Mouse (Mus musculus): Measurements from ENCODE around the gene Grm2. TPM values are rescaled to one million over a fixed set of nuclear protein-coding genes. Genes with fewer than 3 reads are reported as not detected.
"Not testable (repeated sequence)": the region's sequence is repeated elsewhere in the genome, so short reads cannot be mapped to it uniquely, and the experiment has no call there.

Grm2 gene
- polyA plus RNA-seq, 1 experiment from 2014 or later: 3.3 TPM

DNA sequence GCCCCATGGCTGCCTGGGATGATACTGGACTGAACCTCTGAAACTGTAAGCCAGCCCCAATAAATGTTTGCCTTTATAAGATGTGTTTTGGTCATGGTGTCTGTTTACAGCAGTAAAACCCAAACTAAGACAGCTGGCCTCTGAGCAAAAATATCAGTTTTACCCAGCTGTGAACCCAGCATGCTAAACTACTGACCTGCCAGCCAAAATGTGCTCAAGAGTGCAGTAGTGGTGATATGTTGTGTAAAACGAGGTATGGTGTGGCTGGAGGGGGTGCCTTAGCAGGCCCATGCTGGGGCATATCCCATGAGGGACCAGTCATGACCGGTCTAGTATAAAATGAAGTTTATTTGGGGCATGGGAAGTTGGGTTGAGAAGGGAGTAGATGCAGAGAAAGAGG lies 41.9 kb downstream of the Grm2 start:
- no peak overlapping the region for H3K27ac ChIP-seq (ENCODE audit: low read depth, low read length)
- no peak overlapping the region for H3K4me3 ChIP-seq (ENCODE audit: low read depth, low read length)
- no peaks in the 10 kb centered on the region for H3K9me3 ChIP-seq (ENCODE audit: control insufficient read depth, low read length)
- no peak for ATAC-seq (replicated peaks; ENCODE audit: low FRiP score)
- H3K9ac ChIP-seq (ENCODE audit: low read length): no peak overlapping the region
- H3K27me3 ChIP-seq (ENCODE audit: control insufficient read depth, insufficient read depth, low read length): no peaks in the 10 kb centered on the region
- H3K36me3 ChIP-seq (ENCODE audit: control insufficient read depth, insufficient read depth, low read length): no peaks in the 10 kb centered on the region
- DNase-seq (ENCODE audit: low spot score): no peak
- 71% methylated on average over 2 of the region's 2 CpGs for WGBS
- H3K4me1 ChIP-seq (replicated peaks; ENCODE audit: control insufficient read depth, insufficient read depth, low read length): no peaks in the 10 kb centered on the region
- H3K4me2 ChIP-seq (ENCODE audit: low read depth, low read length, severe bottlenecking): no peak overlapping the region

DNA sequence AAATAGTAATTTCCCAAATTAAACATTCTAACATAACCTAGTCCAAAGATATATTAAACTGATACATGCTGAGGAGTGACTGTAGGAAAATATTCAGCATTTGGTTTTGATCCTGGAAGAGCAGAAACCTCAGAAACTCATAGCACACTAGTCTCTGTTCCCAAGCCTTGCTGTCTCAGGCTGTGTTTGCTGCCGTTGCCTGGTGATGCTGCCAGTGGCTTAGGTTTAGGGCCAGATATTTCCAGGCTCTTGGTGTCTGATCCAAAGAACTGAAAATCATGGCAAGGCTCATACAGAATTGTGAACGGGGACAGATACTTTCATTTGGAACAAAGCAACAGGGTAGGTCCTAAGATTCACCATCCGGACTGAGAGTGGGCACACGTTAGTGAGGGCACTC lies 45.2 kb downstream of the Grm2 start:
- ATAC-seq (replicated peaks; ENCODE audit: low FRiP score) (no peak), DNase-seq (ENCODE audit: low spot score) (no peak)
- Histone ChIP-seq H3K4me3 (ENCODE audit: low read depth, low read length) (no peak overlapping the region), H3K4me2 (ENCODE audit: low read depth, low read length, severe bottlenecking) (no peak overlapping the region), H3K27ac (ENCODE audit: low read depth, low read length) (no peak overlapping the region), H3K9ac (ENCODE audit: low read length) (no peak overlapping the region), H3K36me3 (ENCODE audit: control insufficient read depth, insufficient read depth, low read length) (no peaks in the 10 kb centered on the region), H3K27me3 (ENCODE audit: control insufficient read depth, insufficient read depth, low read length) (no peaks in the 10 kb centered on the region), H3K4me1 (replicated peaks; ENCODE audit: control insufficient read depth, insufficient read depth, low read length) (no peaks in the 10 kb centered on the region), H3K9me3 (ENCODE audit: control insufficient read depth, low read length) (no peaks in the 10 kb centered on the region)
- 85% methylated on average over 4 of the region's 4 CpGs for WGBS

DNA sequence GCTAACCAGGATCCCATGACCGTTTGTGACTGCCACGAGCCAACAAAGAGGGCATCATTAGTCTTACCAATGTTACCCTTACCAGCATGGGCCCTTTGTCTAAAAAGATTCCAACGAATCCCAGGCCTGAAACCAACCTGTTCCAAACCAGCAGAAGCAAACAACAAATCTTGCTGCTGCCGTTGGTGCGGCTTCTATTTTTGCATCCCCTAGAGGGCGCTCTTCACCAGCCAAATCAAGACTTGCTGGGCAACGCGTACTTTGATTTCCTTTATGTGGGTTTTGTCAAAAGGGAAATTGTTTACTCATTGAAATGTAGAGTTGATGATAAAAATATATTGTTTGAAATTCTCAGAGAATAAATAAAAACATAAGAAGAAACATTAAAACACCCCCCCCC lies 55.3 kb downstream of the Grm2 start:
- H3K27me3 ChIP-seq (ENCODE audit: control insufficient read depth, insufficient read depth, low read length): no peaks in the 10 kb centered on the region
- no peaks in the 10 kb centered on the region for H3K4me1 ChIP-seq (replicated peaks; ENCODE audit: control insufficient read depth, insufficient read depth, low read length)
- no peaks in the 10 kb centered on the region for H3K36me3 ChIP-seq (ENCODE audit: control insufficient read depth, insufficient read depth, low read length)
- ATAC-seq (replicated peaks; ENCODE audit: low FRiP score): no peak
- H3K9me3 ChIP-seq (ENCODE audit: control insufficient read depth, low read length): no peaks in the 10 kb centered on the region
- no peak overlapping the region for H3K4me3 ChIP-seq (ENCODE audit: low read depth, low read length)
- no peak overlapping the region for H3K27ac ChIP-seq (ENCODE audit: low read depth, low read length)
- no peak overlapping the region for H3K4me2 ChIP-seq (ENCODE audit: low read depth, low read length, severe bottlenecking)
- H3K9ac ChIP-seq (ENCODE audit: low read length): no peak overlapping the region
- peak; percentile 76 for DNase-seq (ENCODE audit: low spot score)
- 29% methylated on average over 8 of the region's 8 CpGs for WGBS

DNA sequence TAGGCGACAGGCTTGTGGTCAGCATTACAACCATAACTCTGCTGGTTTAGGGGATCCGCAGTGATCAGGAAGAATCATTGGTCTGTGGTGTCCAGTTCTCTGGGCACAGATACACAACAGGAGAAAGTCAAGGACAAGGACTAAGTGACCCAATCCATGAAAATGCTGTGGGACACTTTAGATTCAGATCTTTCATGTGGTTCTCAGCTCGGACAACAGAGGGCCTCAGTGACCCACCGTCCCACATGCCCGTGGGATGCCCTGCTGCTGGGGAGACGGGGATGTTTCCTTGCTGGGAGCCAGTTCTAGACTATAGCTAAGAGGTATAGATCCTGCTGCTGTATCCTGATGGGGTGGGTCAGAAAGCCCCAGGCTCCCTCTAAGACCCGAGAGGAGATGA lies 57.4 kb downstream of the Grm2 start:
- Histone ChIP-seq H3K27ac (ENCODE audit: low read depth, low read length) (no peak overlapping the region), H3K27me3 (ENCODE audit: control insufficient read depth, insufficient read depth, low read length) (no peaks in the 10 kb centered on the region), H3K4me3 (ENCODE audit: low read depth, low read length) (no peak overlapping the region), H3K9me3 (ENCODE audit: control insufficient read depth, low read length) (no peaks in the 10 kb centered on the region), H3K4me1 (replicated peaks; ENCODE audit: control insufficient read depth, insufficient read depth, low read length) (no peaks in the 10 kb centered on the region), H3K4me2 (ENCODE audit: low read depth, low read length, severe bottlenecking) (no peak overlapping the region), H3K36me3 (ENCODE audit: control insufficient read depth, insufficient read depth, low read length) (no peaks in the 10 kb centered on the region), H3K9ac (ENCODE audit: low read length) (no peak overlapping the region)
- DNase-seq (ENCODE audit: low spot score): no peak
- 45% methylated on average over 7 of the region's 7 CpGs for WGBS
- no peak for ATAC-seq (replicated peaks; ENCODE audit: low FRiP score)

DNA sequence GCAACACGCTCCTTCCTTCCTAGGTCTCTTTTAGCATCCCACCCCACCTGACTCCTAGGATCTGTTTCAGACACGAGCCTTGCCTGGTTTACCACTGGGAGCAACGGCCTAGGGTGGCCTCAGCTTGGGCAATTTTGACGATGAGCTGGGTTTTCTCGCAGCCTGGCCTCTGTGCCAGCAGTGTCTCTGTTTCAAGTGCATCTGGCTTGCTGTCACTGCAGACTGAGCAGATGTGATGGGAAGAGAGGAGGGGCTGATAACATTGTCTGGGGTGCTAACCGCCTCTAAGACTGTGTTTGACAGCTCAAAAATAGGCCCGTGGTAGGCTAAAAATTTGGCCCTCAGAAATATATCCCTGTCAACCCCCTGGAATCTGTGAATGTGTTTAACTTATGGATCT lies 60.0 kb downstream of the Grm2 start:
- H3K27me3 ChIP-seq (ENCODE audit: control insufficient read depth, insufficient read depth, low read length): no peaks in the 10 kb centered on the region
- no peak overlapping the region for H3K4me3 ChIP-seq (ENCODE audit: low read depth, low read length)
- no peak overlapping the region for H3K9ac ChIP-seq (ENCODE audit: low read length)
- no peaks in the 10 kb centered on the region for H3K9me3 ChIP-seq (ENCODE audit: control insufficient read depth, low read length)
- no peaks in the 10 kb centered on the region for H3K4me1 ChIP-seq (replicated peaks; ENCODE audit: control insufficient read depth, insufficient read depth, low read length)
- no peak for DNase-seq (ENCODE audit: low spot score)
- 75% methylated on average over 7 of the region's 7 CpGs for WGBS
- no peak for ATAC-seq (replicated peaks; ENCODE audit: low FRiP score)
- no peaks in the 10 kb centered on the region for H3K36me3 ChIP-seq (ENCODE audit: control insufficient read depth, insufficient read depth, low read length)
- no peak overlapping the region for H3K4me2 ChIP-seq (ENCODE audit: low read depth, low read length, severe bottlenecking)
- H3K27ac ChIP-seq (ENCODE audit: low read depth, low read length): no peak overlapping the region

DNA sequence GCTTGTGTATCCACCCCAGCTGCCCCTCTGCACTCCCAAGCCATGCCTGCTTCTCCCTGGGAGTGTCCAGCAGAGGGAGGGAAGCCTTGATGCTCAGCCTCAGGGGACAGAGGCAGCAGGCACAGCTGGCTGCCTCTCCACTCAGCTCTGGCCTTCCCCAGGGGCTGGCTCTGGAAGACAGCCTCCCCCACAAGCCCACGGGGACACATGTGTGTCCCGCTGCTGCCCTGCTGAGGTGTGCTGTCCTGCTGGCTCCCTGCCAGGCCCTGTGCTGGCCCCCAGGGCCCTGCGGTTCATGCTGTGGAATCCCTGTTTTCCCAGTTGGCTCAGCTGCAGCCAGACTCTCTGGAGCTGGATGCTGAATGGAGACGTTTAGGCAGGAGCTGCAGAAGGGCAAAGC lies 60.5 kb downstream of the Grm2 start:
- WGBS: 25% methylated on average over 4 of the region's 4 CpGs
- not testable (repeated sequence) for H3K9me3 ChIP-seq (ENCODE audit: control insufficient read depth, low read length); H3K36me3 ChIP-seq (ENCODE audit: control insufficient read depth, insufficient read depth, low read length); H3K4me1 ChIP-seq (replicated peaks; ENCODE audit: control insufficient read depth, insufficient read depth, low read length); H3K27ac ChIP-seq (ENCODE audit: low read depth, low read length); DNase-seq (ENCODE audit: low spot score); H3K27me3 ChIP-seq (ENCODE audit: control insufficient read depth, insufficient read depth, low read length); H3K4me2 ChIP-seq (ENCODE audit: low read depth, low read length, severe bottlenecking); H3K4me3 ChIP-seq (ENCODE audit: low read depth, low read length); ATAC-seq (replicated peaks; ENCODE audit: low FRiP score); H3K9ac ChIP-seq (ENCODE audit: low read length)

Other genes with a start within 250 kb of the Grm2 start
- 879 and 889 TPM in 2 replicates for gene Rpl29, start 226.6 kb downstream of the Grm2 start, polyA plus RNA-seq (2014; fragmentation: Nextera tagmentation; extraction: Ambion mirVana)
- gene Acy1, start 217.8 kb downstream of the Grm2 start, polyA plus RNA-seq (2014; fragmentation: Nextera tagmentation; extraction: Ambion mirVana): 39.5 and 43.4 TPM in 2 replicates
- 4.6 and 4.7 TPM in 2 replicates for gene Abhd14b, start 208.6 kb downstream of the Grm2 start, polyA plus RNA-seq (2014; fragmentation: Nextera tagmentation; extraction: Ambion mirVana)
- 38.3 and 41.0 TPM in 2 replicates for gene Abhd14a, start 208.4 kb downstream of the Grm2 start, polyA plus RNA-seq (2014; fragmentation: Nextera tagmentation; extraction: Ambion mirVana)
- 300 and 309 TPM in 2 replicates for gene Pcbp4, start 202.8 kb downstream of the Grm2 start, polyA plus RNA-seq (2014; fragmentation: Nextera tagmentation; extraction: Ambion mirVana)
- 0.19 and 0.71 TPM in 2 replicates for gene Gpr62, start 190.1 kb downstream of the Grm2 start, polyA plus RNA-seq (2014; fragmentation: Nextera tagmentation; extraction: Ambion mirVana)
- 56.5 and 63.7 TPM in 2 replicates for gene Rrp9, start 180.1 kb downstream of the Grm2 start, polyA plus RNA-seq (2014; fragmentation: Nextera tagmentation; extraction: Ambion mirVana)
- 1.2 TPM in 2 replicates for gene Parp3, start 179.1 kb downstream of the Grm2 start, polyA plus RNA-seq (2014; fragmentation: Nextera tagmentation; extraction: Ambion mirVana)
- gene Iqcf1, start 156.1 kb downstream of the Grm2 start, polyA plus RNA-seq (2014; fragmentation: Nextera tagmentation; extraction: Ambion mirVana): not detected in 2 replicates
- gene Iqcf5, start 141.5 kb downstream of the Grm2 start, polyA plus RNA-seq (2014; fragmentation: Nextera tagmentation; extraction: Ambion mirVana): not detected in 2 replicates
- gene Iqcf3, start 94.5 kb downstream of the Grm2 start, polyA plus RNA-seq (2014; fragmentation: Nextera tagmentation; extraction: Ambion mirVana): not detected in 2 replicates
- not detected in 2 replicates for gene Iqcf4, start 85.1 kb downstream of the Grm2 start, polyA plus RNA-seq (2014; fragmentation: Nextera tagmentation; extraction: Ambion mirVana)
- not detected in 2 replicates for gene Iqcf6, start 29.5 kb downstream of the Grm2 start, polyA plus RNA-seq (2014; fragmentation: Nextera tagmentation; extraction: Ambion mirVana)
- 29.2 and 31.9 TPM in 2 replicates for gene Tex264, start 29.8 kb upstream of the Grm2 start, polyA plus RNA-seq (2014; fragmentation: Nextera tagmentation; extraction: Ambion mirVana)
- 7.8 and 8.0 TPM in 2 replicates for gene Rad54l2, start 133.1 kb upstream of the Grm2 start, polyA plus RNA-seq (2014; fragmentation: Nextera tagmentation; extraction: Ambion mirVana)
- 37.3 and 41.3 TPM in 2 replicates for gene Dcaf1, start 165.8 kb upstream of the Grm2 start, polyA plus RNA-seq (2014; fragmentation: Nextera tagmentation; extraction: Ambion mirVana)
- 35.6 and 43.6 TPM in 2 replicates for gene Rbm15b, start 231.3 kb upstream of the Grm2 start, polyA plus RNA-seq (2014; fragmentation: Nextera tagmentation; extraction: Ambion mirVana)
- gene Manf, start 235.9 kb upstream of the Grm2 start, polyA plus RNA-seq (2014; fragmentation: Nextera tagmentation; extraction: Ambion mirVana): 242 and 264 TPM in 2 replicates

All from forebrain, embryonic 11.5 days (tissue).